Mouse (Mus musculus): ENCODE data around the gene Vmn1r215.
"Not testable (repeated sequence)": the region's sequence is repeated elsewhere in the genome, so short reads cannot be mapped to it uniquely, and the experiment has no call there.

The Vmn1r215 gene

GRCm38 (mm10) chr13:23067725-23068124, at the start of gene Vmn1r215:
Vmn1r215 (plus strand) TSS chr13:23068025.
- DNase-seq (ENCODE audit: low read depth) = no peak

- DNase-seq (ENCODE audit: low read depth) = no peak
Measured at GRCm38 (mm10) chr13:23018158-23018557, 49.7 kb upstream of the Vmn1r215 start.

- no peak for DNase-seq (ENCODE audit: low read depth)
Measured at GRCm38 (mm10) chr13:23024812-23025211, 43.0 kb upstream of the Vmn1r215 start.

- DNase-seq (ENCODE audit: low read depth) = no peak
Measured at GRCm38 (mm10) chr13:23030118-23030517, 37.7 kb upstream of the Vmn1r215 start, which contains the start of gene Vmn1r214. Vmn1r214 (plus strand) TSS chr13:23030418.

GRCm38 (mm10) chr13:23057778-23058177, 10.0 kb upstream of the Vmn1r215 start:
- DNase-seq (ENCODE audit: low read depth) = no peak

GRCm38 (mm10) chr13:23069312-23069711, 1.5 kb downstream of the Vmn1r215 start:
- DNase-seq (ENCODE audit: low read depth) = no peak

- no peak for DNase-seq (ENCODE audit: low read depth)
Measured at GRCm38 (mm10) chr13:23094386-23094785, 26.6 kb downstream of the Vmn1r215 start.

- DNase-seq (ENCODE audit: low read depth) = not testable (repeated sequence)
Measured at GRCm38 (mm10) chr13:23118126-23118525, 50.3 kb downstream of the Vmn1r215 start, which contains the start of gene Vmn1r217. Vmn1r217 (minus strand) TSS chr13:23118226.

- DNase-seq (ENCODE audit: low read depth) = no peak
Measured at GRCm38 (mm10) chr13:23120611-23121010, 52.8 kb downstream of the Vmn1r215 start.

All from c-Kit-positive CD71-positive TER-119-negative erythroid progenitor cells, embryonic 14.5 days (primary cell).